In the genomic region with DNA sequence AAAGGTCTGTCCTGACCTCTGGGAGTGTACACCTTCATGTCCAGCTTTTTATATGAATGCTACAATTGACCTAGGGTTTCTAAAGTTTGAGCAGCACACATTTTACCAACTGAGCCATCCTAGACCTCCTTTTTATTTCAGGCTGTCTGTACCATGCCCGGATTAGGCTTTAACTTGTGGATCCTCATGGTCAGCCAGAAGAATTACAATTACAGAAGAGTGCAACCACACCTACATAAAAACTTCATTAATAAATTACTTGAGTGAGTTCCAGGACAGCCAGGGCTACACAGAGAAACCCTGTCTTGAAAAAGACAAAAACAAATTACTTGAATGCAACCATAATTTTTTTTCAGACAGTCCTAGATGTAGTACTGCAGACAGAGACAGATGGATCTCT, we compare ENCODE assay signal across 24 mouse cellular contexts. TPM values are rescaled to one million over a fixed set of nuclear protein-coding genes. Genes with fewer than 3 reads are reported as not detected.
DNase-seq lines count a peak whose midpoint lies in the region; ATAC-seq and TF ChIP-seq lines count a peak whose summit lies in the region.
"Had no signal": no experiment of that assay in that cellular context is flagged by ENCODE, and none has a peak within 500 bp of the region (broad histone marks: within the 10 kb centered on the region; RNA-seq: fewer than 3 reads in every experiment).

No protein-coding gene starts in this region.

- 36% methylated on average over 1 of the region's 1 CpGs for WGBS in kidney, adult 2 months
- 50% methylated on average over 1 of the region's 1 CpGs for WGBS in kidney, embryonic 15.5 days

- TF ChIP-seq CTCF in kidney, adult 2 months (conservative IDR thresholded peaks at IDR 0.05; ENCODE audit: insufficient read depth, insufficient read length, low read depth, low read length), result no peak

- DNase-seq in kidney, adult 2 months, result peak; percentile 55
- no peak for DNase-seq in kidney, adult 18-20 months
- no peak for DNase-seq in kidney, postnatal 10 days
- peak; percentile 19 for DNase-seq in kidney, postnatal 14 days
- DNase-seq in kidney, adult 11 months, result no peak
- DNase-seq: adrenal gland, adult 8-10 months; adrenal gland, postnatal 14 days; adrenal gland, postnatal 36 days; B cell, adult 2 months; cerebellum, adult 11-12 months; cerebellum, adult 2 months; cerebellum, adult 9-10 months; cerebellum, postnatal 10 days; cerebellum, postnatal 25 days had no signal

- no peaks in the 10 kb centered on the region for H3K27me3 ChIP-seq in kidney, adult 2 months (replicated peaks; ENCODE audit: control insufficient read depth, insufficient read depth, low read length)
- H3K27me3 ChIP-seq in kidney, embryonic 15.5 days, result no peaks in the 10 kb centered on the region
- H3K27me3 ChIP-seq: CH12.LX; embryonic facial prominence, embryonic 12.5 days; forebrain, embryonic 13.5 days; forebrain, embryonic 15.5 days; Patski had no signal

- H3K36me3 ChIP-seq in kidney, adult 2 months (ENCODE audit: control insufficient read depth, insufficient read depth, low read length), result no peaks in the 10 kb centered on the region
- H3K36me3 ChIP-seq in kidney, embryonic 15.5 days, result no peaks in the 10 kb centered on the region
- H3K36me3 ChIP-seq: embryonic facial prominence, embryonic 10.5 days; embryonic facial prominence, embryonic 12.5 days; forebrain, embryonic 15.5 days; G1E had no signal

- no peak overlapping the region for H3K4me2 ChIP-seq in kidney, embryonic 15.5 days
- H3K4me2 ChIP-seq: embryonic facial prominence, embryonic 12.5 days; forebrain, embryonic 13.5 days; forebrain, embryonic 15.5 days had no signal

- no peak overlapping the region; the same call in 1 of the 2 replicates for H3K27ac ChIP-seq in kidney, adult 2 months (ENCODE audit: insufficient read depth, low read depth, low read length)
- no peak overlapping the region for H3K27ac ChIP-seq in kidney, embryonic 15.5 days
- H3K27ac ChIP-seq: embryonic facial prominence, embryonic 10.5 days; embryonic facial prominence, embryonic 12.5 days; forebrain, embryonic 13.5 days; forebrain, embryonic 15.5 days had no signal

- no peaks in the 10 kb centered on the region; the same call in 1 of the 2 replicates for H3K4me1 ChIP-seq in kidney, adult 2 months (ENCODE audit: control insufficient read depth, insufficient read depth, low read length)
- no peaks in the 10 kb centered on the region for H3K4me1 ChIP-seq in kidney, embryonic 15.5 days
- H3K4me1 ChIP-seq: embryonic facial prominence, embryonic 10.5 days; embryonic facial prominence, embryonic 12.5 days; forebrain, embryonic 13.5 days; forebrain, embryonic 15.5 days had no signal

- no peaks in the 10 kb centered on the region for H3K9me3 ChIP-seq in kidney, embryonic 15.5 days (replicated peaks)
- H3K9me3 ChIP-seq: embryonic facial prominence, embryonic 10.5 days; embryonic facial prominence, embryonic 12.5 days; forebrain, embryonic 13.5 days; forebrain, embryonic 15.5 days; G1E had no signal

- H3K9ac ChIP-seq in kidney, embryonic 15.5 days, result no peak overlapping the region
- H3K9ac ChIP-seq: embryonic facial prominence, embryonic 12.5 days; forebrain, embryonic 13.5 days; forebrain, embryonic 15.5 days had no signal

- H3K4me3 ChIP-seq in kidney, adult 2 months (ENCODE audit: insufficient read depth, low read depth, low read length), result no peak overlapping the region
- no peak overlapping the region for H3K4me3 ChIP-seq in kidney, embryonic 15.5 days (replicated peaks)
- H3K4me3 ChIP-seq: embryonic facial prominence, embryonic 10.5 days; embryonic facial prominence, embryonic 12.5 days; forebrain, embryonic 13.5 days; forebrain, embryonic 15.5 days had no signal

- ATAC-seq in kidney, embryonic 15.5 days (replicated peaks; ENCODE audit: low FRiP score), result peak; percentile 33; the same call in 1 of the 2 replicates
- ATAC-seq: activated CD4-positive, CD25-positive, alpha-beta regulatory T cell, adult 4 months; CD4-positive, CD25-positive, alpha-beta regulatory T cell, adult 4 months; forebrain, embryonic 13.5 days; forebrain, embryonic 15.5 days; Patski had no signal

- TF ChIP-seq POLR2A in kidney, adult 2 months (IDR thresholded peaks at IDR 0.05; ENCODE audit: low read depth, low read length), result no peak

RNA-seq across cellular contexts. Expression of a gene that starts 11.8 kb away (rescaled TPM):
- 0.81 and 0.91 TPM in 2 replicates for polyA plus RNA-seq in kidney, adult 2 months (2012; rRNA removed)
- polyA plus RNA-seq in kidney, embryonic 15.5 days (2015; fragmentation: Nextera tagmentation; extraction: Ambion mirVana), result 2.5 and 3.5 TPM in 2 replicates
- polyA plus RNA-seq: activated CD4-positive, CD25-positive, alpha-beta regulatory T cell, adult 4 months; G1E had no signal

RNA-seq across cellular contexts. Expression of a gene that starts 12.0 kb away (rescaled TPM):
- 0.38 and 0.56 TPM in 2 replicates for polyA plus RNA-seq in kidney, adult 2 months (2012; rRNA removed)
- polyA plus RNA-seq in kidney, embryonic 15.5 days (2015; fragmentation: Nextera tagmentation; extraction: Ambion mirVana), result 1.5 and 4.5 TPM in 2 replicates
- polyA plus RNA-seq: activated CD4-positive, CD25-positive, alpha-beta regulatory T cell, adult 4 months; G1E had no signal

RNA-seq across cellular contexts. Expression of a gene that starts 18.8 kb away (rescaled TPM):
- polyA plus RNA-seq in kidney, adult 2 months (2012; rRNA removed), result 0.22 and 0.27 TPM in 2 replicates
- polyA plus RNA-seq in kidney, embryonic 15.5 days (2015; fragmentation: Nextera tagmentation; extraction: Ambion mirVana), result 0.10 and 0.15 TPM in 2 replicates
- polyA plus RNA-seq: activated CD4-positive, CD25-positive, alpha-beta regulatory T cell, adult 4 months; G1E had no signal

Comparison
In these comparisons a context has a peak if more than half of its experiments do, and no peak if none do; other contexts are left out.
1. DNase-seq: peak in kidney, adult 2 months (single experiment) and kidney, postnatal 14 days (single experiment); none in kidney, adult 18-20 months (single experiment), kidney, postnatal 10 days (single experiment) and kidney, adult 11 months (single experiment).